Mouse (Mus musculus) embryonic facial prominence, embryonic 11.5 days (tissue): ENCODE measurements around the gene Fgf15. TPM values are rescaled to one million over a fixed set of nuclear protein-coding genes. Genes with fewer than 3 reads are reported as not detected.

Source experiments
- ATAC-seq: fragments of 200-750 bp; cut with Nextera tagmentation; replicated peaks from 2 replicates; pipeline ENCODE4 v1.8.0; 2017; ENCODE audit warnings: low read depth; ENCODE audit not compliant: insufficient number of reproducible peaks, low FRiP score, low TSS enrichment
- DNase-seq: peaks from one replicate; pipeline ENCODE4 v3.0.0-alpha.2; 2015; ENCODE audit warnings: low spot score
- H3K27ac ChIP-seq: fragments of 300-500 bp; sonication (generic); replicated peaks from 2 replicates; pipeline ENCODE4 v1.5.1; 2014; ENCODE audit warnings: mild to moderate bottlenecking, low read depth, low read length, control low read depth
- H3K27me3 ChIP-seq: fragments of 300-500 bp; sonication (generic); 2 replicates; pipeline ENCODE4 v1.6.1; 2014; ENCODE audit warnings: mild to moderate bottlenecking, low read length, moderate library complexity, mixed read lengths; ENCODE audit not compliant: control insufficient read depth, insufficient read depth
- H3K36me3 ChIP-seq: fragments of 300-500 bp; sonication (generic); replicated peaks from 2 replicates; pipeline ENCODE4 v1.6.1; 2014; ENCODE audit warnings: low read depth, mild to moderate bottlenecking, low read length, moderate library complexity, mixed read lengths; ENCODE audit not compliant: control insufficient read depth, insufficient read depth
- H3K4me1 ChIP-seq: fragments of 300-500 bp; sonication (generic); 2 replicates; pipeline ENCODE4 v1.6.1; 2014; ENCODE audit warnings: low read length, mixed read lengths; ENCODE audit not compliant: control insufficient read depth, insufficient read depth
- H3K4me2 ChIP-seq: fragments of 300-500 bp; sonication (generic); 2 replicates; pipeline ENCODE4 v1.6.1; 2014; ENCODE audit warnings: low read depth, mild to moderate bottlenecking, control low read depth, low read length, moderate library complexity
- H3K4me3 ChIP-seq: fragments of 300-500 bp; sonication (generic); 2 replicates; pipeline ENCODE4 v1.5.1; 2014; ENCODE audit warnings: low read depth, low read length, control low read depth
- H3K9ac ChIP-seq: fragments of 300-500 bp; sonication (generic); replicated peaks from 2 replicates; pipeline ENCODE4 v1.6.1; 2014; ENCODE audit warnings: mild to moderate bottlenecking, control low read depth, low read length
- H3K9me3 ChIP-seq: fragments of 300-500 bp; sonication (generic); replicated peaks from 2 replicates; pipeline ENCODE4 v1.6.1; 2016; ENCODE audit warnings: mild to moderate bottlenecking, low read length, inconsistent platforms, mixed read lengths; ENCODE audit not compliant: control insufficient read depth
- WGBS: fragments of 180-500 bp; shearing (Covaris S2); extraction: QIAGEN DNeasy Blood & Tissue Kit; methylation state at CpG from one replicate; pipeline ENCODE4 v1.1.7; 2014; 5-methylcytosine and 5-hydroxymethylcytosine counted together
- polyA plus RNA-seq: library from polyadenylated mRNA; unstranded; fragments of >200 nt; fragmentation: Nextera tagmentation; extraction: Ambion mirVana; gene quantifications from 2 replicates; pipeline ENCODE4 v1.2.1, GENCODE M21; 2014

Gene Fgf15
- polyA plus RNA-seq = 25.4 and 29.1 TPM in 2 replicates

DNA sequence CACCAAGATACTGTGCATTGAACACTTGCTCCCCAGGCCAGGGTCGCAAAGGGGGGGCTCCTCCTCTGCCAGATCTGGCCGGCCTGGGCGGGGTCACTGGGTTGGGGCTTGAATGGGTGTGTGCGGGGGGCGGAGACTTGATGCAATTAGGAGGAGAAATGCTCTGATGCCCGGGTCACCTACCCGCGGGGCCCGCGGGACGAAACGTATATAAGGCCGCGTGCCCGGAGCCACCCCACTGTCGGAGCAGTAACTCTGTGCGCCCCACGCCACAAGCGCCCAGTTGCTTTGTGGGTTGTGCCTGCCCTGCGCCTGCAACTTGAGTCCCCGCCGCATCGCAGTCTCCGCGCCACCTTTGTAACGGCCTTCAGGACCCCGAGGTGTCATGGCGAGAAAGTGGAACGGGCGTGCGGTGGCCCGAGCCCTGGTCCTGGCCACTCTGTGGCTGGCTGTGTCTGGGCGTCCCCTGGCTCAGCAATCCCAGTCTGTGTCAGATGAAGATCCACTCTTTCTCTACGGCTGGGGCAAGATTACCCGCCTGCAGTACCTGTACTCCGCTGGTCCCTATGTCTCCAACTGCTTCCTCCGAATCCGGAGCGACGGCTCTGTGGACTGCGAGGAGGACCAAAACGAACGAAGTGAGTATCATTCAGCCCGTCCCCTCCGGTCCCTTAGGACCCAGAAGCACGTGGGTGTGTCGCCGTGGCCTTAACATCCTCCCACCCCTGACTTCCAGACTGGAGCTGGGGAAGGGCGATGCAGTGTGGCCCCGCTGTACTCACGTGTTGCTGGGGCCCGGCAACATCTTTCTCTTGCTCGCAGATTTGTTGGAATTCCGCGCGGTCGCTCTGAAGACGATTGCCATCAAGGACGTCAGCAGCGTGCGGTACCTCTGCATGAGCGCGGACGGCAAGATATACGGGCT is at the start of gene Fgf15:
Fgf15 (plus strand) TSS at position 238 of the 925 bp plus-strand sequence.
- under 1% methylated on average over 65 of the region's 65 CpGs for WGBS
- peaks cover 16% of the 10 kb centered on the region for H3K4me1 ChIP-seq
- DNase-seq = peak; percentile 43

DNA sequence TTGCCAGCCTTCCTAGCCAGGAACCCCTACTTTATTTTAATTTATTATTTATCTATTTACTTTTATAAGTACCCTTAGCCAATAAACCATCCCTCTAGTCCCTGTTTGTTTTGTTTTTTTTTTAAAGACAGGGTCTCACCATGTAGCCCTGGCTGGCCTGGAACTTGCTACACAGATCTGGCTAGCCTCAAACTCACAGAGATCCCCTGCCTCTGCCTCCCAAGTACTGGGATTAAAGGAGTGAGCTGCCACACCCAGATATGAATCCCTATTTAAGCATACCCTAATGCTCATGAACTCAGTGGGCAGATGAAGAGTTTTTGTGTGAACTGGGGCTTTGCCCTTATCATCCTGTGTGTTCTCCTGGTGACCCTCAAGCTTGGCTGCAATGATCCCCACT is 49.3 kb upstream of the Fgf15 start, which contains the start of gene Fgf4:
Fgf4 (plus strand) TSS at position 301 of the 400 bp plus-strand sequence.
- no peak within 1 kb of the TSS for H3K27ac ChIP-seq
- H3K4me3 ChIP-seq = no peak within 1 kb of the TSS
- no peak within 1 kb of the TSS for H3K9ac ChIP-seq
- DNase-seq (no peak), ATAC-seq (no peak)
- no peak within 1 kb of the TSS for H3K4me2 ChIP-seq
- no peaks in the 10 kb centered on the region; the same call in 1 of the 2 replicates for H3K27me3 ChIP-seq
- H3K4me1 ChIP-seq = no peaks in the 10 kb centered on the region
- H3K9me3 ChIP-seq = no peaks in the 10 kb centered on the region
- H3K36me3 ChIP-seq = no peaks in the 10 kb centered on the region

More for the DNA sequence above, at the start of gene Fgf15:
- H3K36me3 ChIP-seq = no peaks in the 10 kb centered on the region
- H3K4me3 ChIP-seq = peak within 1 kb of the TSS; percentile 29
- H3K9ac ChIP-seq = peak within 1 kb of the TSS; percentile 28
- peak within 1 kb of the TSS; percentile 74 for H3K4me2 ChIP-seq
- peaks cover 42% of the 10 kb centered on the region for H3K27me3 ChIP-seq
- H3K27ac ChIP-seq = no peak within 1 kb of the TSS
- 0 out of 2 replicates have a peak, but pooled peaks have one; percentile 10 for ATAC-seq
- H3K9me3 ChIP-seq = no peaks in the 10 kb centered on the region

DNA sequence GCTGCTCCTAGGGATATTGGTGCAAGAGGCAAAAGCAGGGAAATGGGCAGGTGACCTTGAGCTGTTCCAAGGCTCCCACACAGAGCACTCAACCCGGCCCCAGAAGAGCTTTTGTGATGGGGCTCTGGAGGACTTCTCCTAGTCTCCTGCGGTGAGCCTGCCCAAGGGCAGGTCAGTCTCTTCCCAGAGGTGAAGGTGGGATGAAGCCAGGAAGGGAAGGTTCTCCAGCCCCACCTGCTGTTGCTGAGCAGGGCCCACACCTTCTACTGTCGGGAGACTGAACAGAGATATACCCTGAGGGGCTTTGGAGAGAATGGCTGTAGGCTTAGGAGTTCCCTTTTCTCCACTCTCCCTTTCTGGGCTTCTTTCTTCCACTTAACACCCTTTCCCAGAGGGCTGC is 45.0 kb upstream of the Fgf15 start:
- Histone ChIP-seq H3K9me3 (no peaks in the 10 kb centered on the region), H3K27me3 (no peaks in the 10 kb centered on the region), H3K36me3 (no peaks in the 10 kb centered on the region), H3K4me1 (no peaks in the 10 kb centered on the region), H3K4me2 (no peak overlapping the region), H3K4me3 (no peak overlapping the region), H3K27ac (no peak overlapping the region), H3K9ac (no peak overlapping the region)
- no peak for ATAC-seq
- 50% methylated on average over 3 of the region's 3 CpGs for WGBS
- no peak for DNase-seq

DNA sequence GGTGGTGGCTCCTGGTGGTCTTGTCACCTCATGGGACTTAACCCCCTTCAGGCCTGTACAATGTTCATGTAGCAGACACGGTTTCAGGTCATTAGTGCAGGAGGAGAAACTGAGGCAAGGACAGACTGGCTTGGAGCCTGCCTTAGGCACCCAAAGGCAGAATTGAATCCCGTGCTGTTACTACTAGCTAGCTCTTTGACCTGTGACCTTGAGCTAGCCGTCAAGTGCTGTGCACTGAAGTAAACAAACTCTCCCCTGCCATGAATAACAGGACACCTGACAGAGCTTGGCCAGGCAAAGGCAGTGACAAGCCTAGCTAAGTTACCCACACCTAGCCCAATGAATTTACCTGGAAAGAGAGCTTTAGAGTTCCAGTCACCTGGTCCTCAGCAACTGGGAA is 41.4 kb upstream of the Fgf15 start:
- no peaks in the 10 kb centered on the region for H3K4me1 ChIP-seq
- no peaks in the 10 kb centered on the region for H3K36me3 ChIP-seq
- no peak for ATAC-seq
- H3K9ac ChIP-seq = no peak overlapping the region
- DNase-seq = no peak
- 28% methylated on average over 3 of the region's 3 CpGs for WGBS
- H3K27ac ChIP-seq = no peak overlapping the region
- H3K9me3 ChIP-seq = no peaks in the 10 kb centered on the region
- no peak overlapping the region for H3K4me2 ChIP-seq
- H3K4me3 ChIP-seq = no peak overlapping the region
- peaks cover 7% of the 10 kb centered on the region for H3K27me3 ChIP-seq

DNA sequence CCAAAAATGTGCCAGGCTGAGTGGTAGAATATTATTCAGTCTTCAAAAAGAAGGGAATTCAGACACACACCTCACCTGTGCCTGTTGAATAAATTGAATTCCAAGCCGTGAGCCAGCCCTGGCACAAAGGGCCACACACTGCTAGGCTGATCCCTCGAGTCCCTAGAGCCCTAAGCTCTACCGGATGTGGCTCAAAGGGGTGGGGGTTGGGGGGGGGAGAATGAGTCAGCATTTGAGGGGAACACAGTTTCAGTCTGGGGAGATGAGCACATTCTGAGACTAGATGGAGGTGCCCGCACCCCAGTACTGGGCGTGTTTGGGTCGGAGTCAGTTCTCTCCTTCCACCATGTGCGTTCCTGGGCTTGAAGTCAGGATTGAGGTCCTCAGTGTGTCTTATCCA is 39.2 kb upstream of the Fgf15 start:
- Histone ChIP-seq H3K27ac (no peak overlapping the region), H3K4me1 (peaks cover 7% of the 10 kb centered on the region), H3K4me2 (no peak overlapping the region), H3K36me3 (no peaks in the 10 kb centered on the region), H3K27me3 (peaks cover 29% of the 10 kb centered on the region), H3K4me3 (no peak overlapping the region), H3K9ac (no peak overlapping the region), H3K9me3 (no peaks in the 10 kb centered on the region)
- ATAC-seq = no peak
- DNase-seq = no peak
- 88% methylated on average over 7 of the region's 7 CpGs for WGBS

DNA sequence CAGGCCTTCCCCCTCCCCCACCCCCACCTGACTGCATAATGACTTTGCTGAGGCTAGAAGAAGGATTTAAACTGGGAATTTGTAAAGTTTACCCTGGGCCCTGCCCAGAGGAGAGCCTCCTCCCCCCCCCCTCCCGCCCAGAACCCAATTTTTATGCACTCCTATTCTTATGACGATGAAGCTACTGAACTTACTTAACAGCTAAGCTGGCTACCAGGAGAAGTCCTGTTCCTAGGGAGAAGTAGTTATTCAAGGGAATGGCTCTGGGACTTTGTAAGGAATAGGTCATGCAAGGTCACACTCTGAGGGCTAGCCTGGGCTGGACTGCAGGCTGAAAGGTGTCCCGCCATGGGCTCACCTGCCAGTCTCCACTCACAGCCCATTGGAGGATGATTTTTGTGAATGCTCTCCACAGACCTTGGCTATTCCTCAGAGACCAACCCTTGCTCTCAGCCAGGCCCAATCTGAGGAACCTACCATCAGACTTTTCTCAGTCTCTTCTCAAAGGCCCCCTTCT is 38.4 kb upstream of the Fgf15 start:
- H3K9ac ChIP-seq = no peak overlapping the region
- H3K36me3 ChIP-seq = no peaks in the 10 kb centered on the region
- H3K4me2 ChIP-seq = no peak overlapping the region
- no peak overlapping the region for H3K27ac ChIP-seq
- H3K9me3 ChIP-seq = no peaks in the 10 kb centered on the region
- H3K27me3 ChIP-seq = peaks cover 36% of the 10 kb centered on the region
- WGBS = 84% methylated on average over 3 of the region's 3 CpGs
- DNase-seq (no peak), ATAC-seq (no peak)
- no peak overlapping the region for H3K4me3 ChIP-seq
- H3K4me1 ChIP-seq = peaks cover 7% of the 10 kb centered on the region

DNA sequence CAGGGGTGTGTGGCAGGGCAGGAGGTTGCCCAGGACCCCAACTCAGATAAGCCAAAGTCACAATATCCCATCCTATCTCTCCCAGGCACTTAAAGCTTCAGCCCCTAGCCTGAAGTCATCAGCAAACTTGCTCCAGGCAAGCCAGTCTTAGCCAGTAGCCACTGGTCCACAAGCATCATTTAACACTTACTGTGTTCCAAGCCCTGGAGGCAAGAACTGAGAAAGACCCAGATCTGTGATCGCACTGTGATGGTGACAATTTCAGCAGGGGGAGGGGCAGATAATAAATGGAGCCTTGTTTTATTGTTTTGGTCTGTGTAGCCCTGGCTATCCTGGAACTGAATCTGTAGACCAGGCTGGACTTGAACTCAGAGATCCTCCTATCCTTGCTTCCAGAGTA is 37.6 kb upstream of the Fgf15 start:
- no peak for ATAC-seq
- peaks cover 44% of the 10 kb centered on the region for H3K27me3 ChIP-seq
- no peak overlapping the region for H3K9ac ChIP-seq
- H3K36me3 ChIP-seq = no peaks in the 10 kb centered on the region
- H3K4me1 ChIP-seq = peaks cover 7% of the 10 kb centered on the region
- no peaks in the 10 kb centered on the region for H3K9me3 ChIP-seq
- H3K4me2 ChIP-seq = no peak overlapping the region
- WGBS = 74% methylated on average over 1 of the region's 1 CpGs
- H3K4me3 ChIP-seq = no peak overlapping the region
- no peak overlapping the region for H3K27ac ChIP-seq
- no peak for DNase-seq
